Comparison of ENCODE assay signal across 17 mouse cellular contexts in genomic region chr4:57570229-57570628, GRCm38 (mm10). TPM values are rescaled to one million over a fixed set of nuclear protein-coding genes. Genes with fewer than 3 reads are reported as not detected.
DNase-seq lines count a peak whose midpoint lies in the region; ATAC-seq and TF ChIP-seq lines count a peak whose summit lies in the region.
"Had no signal": no experiment of that assay in that cellular context is flagged by ENCODE, and none has a peak within 500 bp of the region (broad histone marks: within the 10 kb centered on the region; RNA-seq: fewer than 3 reads in every experiment).

No protein-coding gene starts in this region.

- H3K9me3 ChIP-seq in embryonic facial prominence, embryonic 12.5 days, result no peaks in the 10 kb centered on the region
- no peaks in the 10 kb centered on the region for H3K9me3 ChIP-seq in embryonic facial prominence, embryonic 10.5 days
- no peaks in the 10 kb centered on the region for H3K9me3 ChIP-seq in heart, embryonic 15.5 days (replicated peaks)
- H3K9me3 ChIP-seq in stomach, embryonic 16.5 days (replicated peaks; ENCODE audit: control insufficient read depth, low read length), result no peaks in the 10 kb centered on the region
- H3K9me3 ChIP-seq in stomach, postnatal 0 days (ENCODE audit: control insufficient read depth, low read length), result no peaks in the 10 kb centered on the region
- H3K9me3 ChIP-seq: hindbrain, embryonic 10.5 days; midbrain, embryonic 10.5 days had no signal

- no peak for ATAC-seq in embryonic facial prominence, embryonic 12.5 days (ENCODE audit: insufficient number of reproducible peaks, insufficient read depth, low FRiP score, low TSS enrichment)
- ATAC-seq in heart, embryonic 15.5 days (replicated peaks; ENCODE audit: insufficient number of reproducible peaks, insufficient read depth, low FRiP score, low read depth), result no peak
- no peak for ATAC-seq in stomach, embryonic 16.5 days (ENCODE audit: insufficient read depth, low FRiP score)
- no peak for ATAC-seq in stomach, postnatal 0 days (ENCODE audit: low FRiP score, low TSS enrichment)
- ATAC-seq: forebrain, embryonic 14.5 days; liver, postnatal 0 days had no signal

- no peak overlapping the region for H3K9ac ChIP-seq in embryonic facial prominence, embryonic 12.5 days
- peak overlapping the region; percentile 79 for H3K9ac ChIP-seq in heart, embryonic 15.5 days
- H3K9ac ChIP-seq in stomach, embryonic 16.5 days (ENCODE audit: low read length), result peak overlapping the region; percentile 25; the same call in 1 of the 2 replicates
- H3K9ac ChIP-seq in stomach, postnatal 0 days (ENCODE audit: low read length), result no peak overlapping the region
- H3K9ac ChIP-seq: liver, postnatal 0 days had no signal

- H3K27ac ChIP-seq in embryonic facial prominence, embryonic 12.5 days, result peak overlapping the region; percentile 13; the same call in 1 of the 2 replicates
- H3K27ac ChIP-seq in embryonic facial prominence, embryonic 10.5 days (replicated peaks), result no peak overlapping the region
- peak overlapping the region; percentile 98 for H3K27ac ChIP-seq in heart, embryonic 15.5 days
- H3K27ac ChIP-seq in stomach, embryonic 16.5 days (ENCODE audit: low read length), result no peak overlapping the region
- H3K27ac ChIP-seq in stomach, postnatal 0 days (replicated peaks), result no peak overlapping the region
- H3K27ac ChIP-seq: hindbrain, embryonic 10.5 days; kidney, postnatal 0 days; layer of hippocampus, adult 2 months; midbrain, embryonic 10.5 days had no signal

- 61% methylated on average over 3 of the region's 3 CpGs for WGBS in embryonic facial prominence, embryonic 12.5 days
- 77% methylated on average over 3 of the region's 3 CpGs for WGBS in embryonic facial prominence, embryonic 10.5 days
- WGBS in heart, embryonic 15.5 days, result 28% methylated on average over 3 of the region's 3 CpGs
- 77% methylated on average over 3 of the region's 3 CpGs for WGBS in stomach, embryonic 16.5 days
- 65% methylated on average over 3 of the region's 3 CpGs for WGBS in stomach, postnatal 0 days

- no peak for DNase-seq in embryonic facial prominence, embryonic 10.5 days (ENCODE audit: low spot score)
- DNase-seq in heart, postnatal 14 days, result no peak
- no peak for DNase-seq in stomach, postnatal 0 days (ENCODE audit: low spot score)
- DNase-seq in ovary, postnatal 14 days (ENCODE audit: low spot score), result no peak
- no peak for DNase-seq in kidney, adult 9 months
- DNase-seq: cerebellum, adult 11 months; cerebellum, postnatal 36 days; liver, postnatal 0 days; thymus, postnatal 36 days had no signal

- 0 out of 2 replicates have a peak overlapping the region, but pooled peaks have one; percentile 53 for H3K4me3 ChIP-seq in embryonic facial prominence, embryonic 12.5 days
- H3K4me3 ChIP-seq in embryonic facial prominence, embryonic 10.5 days, result no peak overlapping the region
- H3K4me3 ChIP-seq in heart, embryonic 15.5 days, result peak overlapping the region; percentile 73
- H3K4me3 ChIP-seq in stomach, embryonic 16.5 days (replicated peaks; ENCODE audit: low read length), result no peak overlapping the region
- no peak overlapping the region for H3K4me3 ChIP-seq in stomach, postnatal 0 days (ENCODE audit: low read depth, low read length)
- H3K4me3 ChIP-seq: layer of hippocampus, adult 2 months; midbrain, embryonic 10.5 days had no signal

- no peaks in the 10 kb centered on the region for H3K27me3 ChIP-seq in embryonic facial prominence, embryonic 12.5 days
- peaks cover 26% of the 10 kb centered on the region for H3K27me3 ChIP-seq in embryonic facial prominence, embryonic 10.5 days (replicated peaks; ENCODE audit: low read depth, poor library complexity, severe bottlenecking)
- H3K27me3 ChIP-seq in heart, embryonic 15.5 days, result no peaks in the 10 kb centered on the region
- H3K27me3 ChIP-seq in stomach, embryonic 16.5 days (ENCODE audit: control insufficient read depth, insufficient read depth, low read length), result no peaks in the 10 kb centered on the region
- H3K27me3 ChIP-seq in stomach, postnatal 0 days (ENCODE audit: control insufficient read depth, insufficient read depth, low read length), result no peaks in the 10 kb centered on the region

- no peaks in the 10 kb centered on the region for H3K36me3 ChIP-seq in embryonic facial prominence, embryonic 12.5 days
- no peaks in the 10 kb centered on the region for H3K36me3 ChIP-seq in embryonic facial prominence, embryonic 10.5 days (replicated peaks)
- H3K36me3 ChIP-seq in heart, embryonic 15.5 days, result no peaks in the 10 kb centered on the region
- no peaks in the 10 kb centered on the region for H3K36me3 ChIP-seq in stomach, embryonic 16.5 days (ENCODE audit: control insufficient read depth, insufficient read depth, low read length)
- no peaks in the 10 kb centered on the region for H3K36me3 ChIP-seq in stomach, postnatal 0 days (ENCODE audit: control insufficient read depth, insufficient read depth, low read length)
- H3K36me3 ChIP-seq: hindbrain, embryonic 10.5 days; midbrain, embryonic 10.5 days had no signal

- TF ChIP-seq CTCF in stomach, postnatal 0 days (IDR thresholded peaks at IDR 0.05; ENCODE audit: low read depth), result no peak

- intact Hi-C loops in heart, postnatal 14 days (cut with DNase I), result no loop called here

- H3K4me1 ChIP-seq in embryonic facial prominence, embryonic 12.5 days, result peaks cover 23% of the 10 kb centered on the region
- peaks cover 35% of the 10 kb centered on the region for H3K4me1 ChIP-seq in embryonic facial prominence, embryonic 10.5 days
- peaks cover 67% of the 10 kb centered on the region for H3K4me1 ChIP-seq in heart, embryonic 15.5 days (replicated peaks)
- peaks cover 4% of the 10 kb centered on the region; the same call in 1 of the 2 replicates for H3K4me1 ChIP-seq in stomach, embryonic 16.5 days (ENCODE audit: control insufficient read depth, insufficient read depth, low read length)
- peaks cover 3% of the 10 kb centered on the region for H3K4me1 ChIP-seq in stomach, postnatal 0 days (replicated peaks; ENCODE audit: control insufficient read depth, insufficient read depth)

- H3K4me2 ChIP-seq in embryonic facial prominence, embryonic 12.5 days (replicated peaks), result peak overlapping the region; percentile 66
- peak overlapping the region; percentile 77 for H3K4me2 ChIP-seq in heart, embryonic 15.5 days
- H3K4me2 ChIP-seq in stomach, embryonic 16.5 days (ENCODE audit: low read depth, low read length), result peak overlapping the region; percentile 83
- no peak overlapping the region for H3K4me2 ChIP-seq in stomach, postnatal 0 days (replicated peaks; ENCODE audit: low read depth)

- no peak for TF ChIP-seq EP300 in stomach, postnatal 0 days (optimal IDR thresholded peaks at IDR 0.05)

RNA-seq across cellular contexts. Expression of gene Pakap, which starts 2.2 kb away (rescaled TPM):
- 42.5 TPM in 2 replicates for polyA plus RNA-seq in embryonic facial prominence, embryonic 12.5 days (2016; fragmentation: Nextera tagmentation; extraction: Ambion mirVana)
- polyA plus RNA-seq in embryonic facial prominence, embryonic 10.5 days (2016; fragmentation: Nextera tagmentation; extraction: Ambion mirVana), result 25.3 and 25.8 TPM in 2 replicates
- polyA plus RNA-seq in heart, embryonic 15.5 days (2015; fragmentation: Nextera tagmentation; extraction: Ambion mirVana), result 57.1 and 57.8 TPM in 2 replicates
- 10 to 100 TPM; 40.0 to 46.5 TPM for total RNA-seq in heart, postnatal 14 days (2021)
- polyA plus RNA-seq in stomach, embryonic 16.5 days (2015; fragmentation: Nextera tagmentation; extraction: Ambion mirVana), result 25.7 and 27.5 TPM in 2 replicates
- polyA plus RNA-seq in stomach, postnatal 0 days (2015; fragmentation: Nextera tagmentation; extraction: Ambion mirVana), result 9.9 and 12.2 TPM in 2 replicates

Comparison
In these comparisons a context has a peak if more than half of its experiments do, and no peak if none do; other contexts are left out.
1. H3K27ac ChIP-seq: peak in embryonic facial prominence, embryonic 12.5 days (single experiment) and heart, embryonic 15.5 days (single experiment); none in embryonic facial prominence, embryonic 10.5 days (single experiment), stomach, embryonic 16.5 days (single experiment) and stomach, postnatal 0 days (single experiment).
2. H3K4me3 ChIP-seq: peak in embryonic facial prominence, embryonic 12.5 days (single experiment) and heart, embryonic 15.5 days (single experiment); none in embryonic facial prominence, embryonic 10.5 days (single experiment), stomach, embryonic 16.5 days (single experiment) and stomach, postnatal 0 days (single experiment).
3. H3K9ac ChIP-seq: peak in heart, embryonic 15.5 days (single experiment) and stomach, embryonic 16.5 days (single experiment); none in embryonic facial prominence, embryonic 12.5 days (single experiment) and stomach, postnatal 0 days (single experiment).